Mouse (Mus musculus) stomach, embryonic 14.5 days (tissue): ENCODE data around the gene Iffo2. TPM values are rescaled to one million over a fixed set of nuclear protein-coding genes. Genes with fewer than 3 reads are reported as not detected.
A peak's percentile ranks its signal among the peaks of the same experiment; 100 is the strongest.

Source experiments
- ATAC-seq: fragments of 200-750 bp; cut with Nextera tagmentation; 2 replicates; pipeline ENCODE4 v1.8.0; 2017; ENCODE audit warnings: low read depth, moderate TSS enrichment; ENCODE audit not compliant: insufficient number of reproducible peaks, insufficient read depth, low FRiP score
- H3K27ac ChIP-seq: fragments of 300-500 bp; sonication (generic); 2 replicates; pipeline ENCODE4 v1.5.1; 2014; ENCODE audit warnings: mild to moderate bottlenecking, low read length, moderate library complexity, mixed read lengths
- H3K27me3 ChIP-seq: fragments of 300-500 bp; sonication (generic); 2 replicates; pipeline ENCODE4 v1.6.1; 2014; ENCODE audit warnings: low read length, control low read depth, mixed read lengths; ENCODE audit not compliant: control insufficient read depth, insufficient read depth
- H3K36me3 ChIP-seq: fragments of 300-500 bp; sonication (generic); 2 replicates; pipeline ENCODE4 v1.6.1; 2014; ENCODE audit warnings: mild to moderate bottlenecking, control low read depth, low read length, moderate library complexity, mixed read lengths; ENCODE audit not compliant: control insufficient read depth, insufficient read depth
- H3K4me1 ChIP-seq: fragments of 300-500 bp; sonication (generic); 2 replicates; pipeline ENCODE4 v1.6.1; 2014; ENCODE audit warnings: low read length, control low read depth, mixed read lengths; ENCODE audit not compliant: control insufficient read depth, insufficient read depth
- H3K4me2 ChIP-seq: fragments of 300-500 bp; sonication (generic); replicated peaks from 2 replicates; pipeline ENCODE4 v1.6.1; 2014; ENCODE audit warnings: low read depth, low read length, control low read depth
- H3K4me3 ChIP-seq: fragments of 300-500 bp; sonication (generic); 2 replicates; pipeline ENCODE4 v1.5.1; 2014; ENCODE audit warnings: low read depth, low read length, control low read depth
- H3K9ac ChIP-seq: fragments of 300-500 bp; sonication (generic); replicated peaks from 2 replicates; pipeline ENCODE4 v1.6.1; 2014; ENCODE audit warnings: low read depth, mild to moderate bottlenecking, control low read depth, low read length, moderate library complexity, mixed read lengths
- H3K9me3 ChIP-seq: fragments of 300-500 bp; sonication (generic); 2 replicates; pipeline ENCODE4 v1.6.1; 2016; ENCODE audit warnings: low read depth, low read length, control low read depth; ENCODE audit not compliant: control insufficient read depth
- WGBS: fragments of 180-500 bp; shearing (Covaris S2); extraction: QIAGEN DNeasy Blood & Tissue Kit; methylation state at CpG from one replicate; pipeline ENCODE4 v1.1.7; 2014; 5-methylcytosine and 5-hydroxymethylcytosine counted together
- polyA plus RNA-seq: library from polyadenylated mRNA; unstranded; fragments of >200 nt; fragmentation: Nextera tagmentation; extraction: Ambion mirVana; gene quantifications from 2 replicates; pipeline ENCODE4 v1.2.1, GENCODE M21; 2014

Iffo2 gene
- polyA plus RNA-seq, 1 experiment from 2014 or later, result 6.1 TPM

GRCm38 (mm10) chr4:139598356-139598755 is 68.0 kb downstream of the Iffo2 start:
- Histone ChIP-seq H3K9ac (no peak overlapping the region), H3K9me3 (no peaks in the 10 kb centered on the region), H3K4me1 (peaks cover 70% of the 10 kb centered on the region), H3K27ac (peak overlapping the region; percentile 96), H3K4me2 (peak overlapping the region; percentile 40), H3K36me3 (no peaks in the 10 kb centered on the region), H3K4me3 (no peak overlapping the region), H3K27me3 (no peaks in the 10 kb centered on the region)
- ATAC-seq, result no peak
- 21% methylated on average over 13 of the region's 13 CpGs for WGBS

GRCm38 (mm10) chr4:139598950-139599518 is 68.7 kb downstream of the Iffo2 start:
- ATAC-seq, result peak; percentile 66; the same call in 1 of the 2 replicates
- Histone ChIP-seq H3K4me2 (peak overlapping the region; percentile 40), H3K27ac (peak overlapping the region; percentile 96), H3K4me1 (peaks cover 68% of the 10 kb centered on the region), H3K27me3 (no peaks in the 10 kb centered on the region), H3K4me3 (peak overlapping the region; percentile 1; the same call in 1 of the 2 replicates), H3K36me3 (no peaks in the 10 kb centered on the region), H3K9ac (no peak overlapping the region; the same call in 1 of the 2 replicates), H3K9me3 (no peaks in the 10 kb centered on the region)
- whole genome bisulfite sequencing, result 1% methylated on average over 12 of the region's 12 CpGs

DNA sequence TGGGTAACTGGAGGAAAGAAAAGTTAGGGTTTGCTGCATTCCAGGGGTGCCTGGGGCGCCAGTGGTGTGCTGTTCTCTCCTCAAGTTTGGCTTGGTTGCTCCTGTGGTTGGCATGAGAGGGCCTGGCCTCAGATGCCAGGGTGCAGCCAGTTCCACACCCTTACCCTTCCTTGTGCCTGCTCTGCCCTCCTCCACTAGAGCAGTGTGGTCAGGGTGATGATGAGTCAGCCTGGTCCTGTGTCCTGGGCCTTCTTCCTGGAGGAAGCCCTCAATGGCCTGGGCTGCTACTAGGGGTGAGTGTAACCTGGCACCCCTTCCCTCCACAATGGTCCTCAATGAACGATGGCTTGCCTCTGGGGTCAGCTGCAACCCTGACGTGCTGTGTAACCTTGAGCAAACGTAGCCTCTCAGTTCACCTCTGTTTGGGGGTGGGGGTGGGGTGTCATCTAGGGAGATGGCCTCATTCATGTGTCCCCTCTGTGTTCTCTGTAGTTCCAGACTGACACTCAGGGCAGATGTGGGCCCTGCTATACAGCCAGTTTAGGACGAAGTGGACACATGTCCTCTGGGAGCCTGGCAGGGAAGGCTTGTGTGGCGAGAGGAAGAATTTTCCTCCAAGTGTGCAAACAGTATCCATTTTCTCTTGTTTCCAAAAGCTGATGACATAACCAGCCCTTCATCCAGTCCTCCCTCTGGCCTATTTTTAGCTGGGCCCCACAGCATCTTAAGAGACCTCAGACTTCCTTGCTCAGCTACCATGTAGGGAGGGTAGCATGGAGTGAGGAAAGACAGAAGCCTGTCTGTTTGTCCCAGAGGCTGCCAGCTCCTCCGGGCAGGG is 71.4 kb downstream of the Iffo2 start:
- no peaks in the 10 kb centered on the region for H3K27me3 ChIP-seq
- ATAC-seq, result no peak
- H3K27ac ChIP-seq, result peak overlapping the region; percentile 83
- H3K4me1 ChIP-seq, result peaks cover 54% of the 10 kb centered on the region
- H3K4me2 ChIP-seq, result no peak overlapping the region
- no peak overlapping the region; the same call in 1 of the 2 replicates for H3K9ac ChIP-seq
- H3K9me3 ChIP-seq, result no peaks in the 10 kb centered on the region
- peaks cover 6% of the 10 kb centered on the region; the same call in 1 of the 2 replicates for H3K36me3 ChIP-seq
- 47% methylated on average over 7 of the region's 7 CpGs for WGBS
- no peak overlapping the region for H3K4me3 ChIP-seq

- Histone ChIP-seq H3K9ac (no peak within 1 kb of the TSS; the same call in 1 of the 2 replicates), H3K4me3 (no peak within 1 kb of the TSS), H3K9me3 (no peaks in the 10 kb centered on the region), H3K27ac (peak within 1 kb of the TSS; percentile 83), H3K27me3 (no peaks in the 10 kb centered on the region), H3K36me3 (peaks cover 10% of the 10 kb centered on the region; the same call in 1 of the 2 replicates), H3K4me2 (no peak within 1 kb of the TSS), H3K4me1 (peaks cover 45% of the 10 kb centered on the region)
- 50% methylated on average over 14 of the region's 14 CpGs for WGBS
- no peak for ATAC-seq
Observed at GRCm38 (mm10) chr4:139602357-139603244, 72.3 kb downstream of the Iffo2 start, which contains the start of gene Gm21969. Gene Gm21969 (plus strand): TSS chr4:139603186.

DNA sequence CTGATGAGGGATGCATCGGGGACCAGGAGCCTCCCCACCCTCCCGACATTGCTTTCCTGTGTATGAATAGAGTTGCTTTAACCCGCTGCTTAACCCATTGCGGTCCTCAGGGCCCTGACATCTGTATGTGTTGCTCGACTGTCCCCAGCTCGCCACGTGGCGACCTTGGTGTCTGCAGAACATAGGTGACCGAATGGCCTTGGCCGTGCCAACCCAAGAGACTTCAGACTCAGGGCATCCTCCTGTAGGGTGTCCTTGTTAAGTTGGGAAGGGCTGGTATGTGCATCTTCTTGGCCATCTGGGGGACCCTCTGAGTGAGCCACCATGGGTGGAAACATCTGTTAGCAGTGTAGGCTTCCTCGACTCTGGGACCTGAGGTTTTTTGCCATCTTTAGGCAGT is 74.9 kb downstream of the Iffo2 start:
- Histone ChIP-seq H3K4me2 (no peak overlapping the region), H3K27ac (no peak overlapping the region), H3K9ac (no peak overlapping the region), H3K4me3 (no peak overlapping the region), H3K4me1 (peaks cover 19% of the 10 kb centered on the region), H3K36me3 (peaks cover 16% of the 10 kb centered on the region), H3K27me3 (no peaks in the 10 kb centered on the region), H3K9me3 (no peaks in the 10 kb centered on the region)
- ATAC-seq, result no peak
- WGBS, result 86% methylated on average over 11 of the region's 11 CpGs

DNA sequence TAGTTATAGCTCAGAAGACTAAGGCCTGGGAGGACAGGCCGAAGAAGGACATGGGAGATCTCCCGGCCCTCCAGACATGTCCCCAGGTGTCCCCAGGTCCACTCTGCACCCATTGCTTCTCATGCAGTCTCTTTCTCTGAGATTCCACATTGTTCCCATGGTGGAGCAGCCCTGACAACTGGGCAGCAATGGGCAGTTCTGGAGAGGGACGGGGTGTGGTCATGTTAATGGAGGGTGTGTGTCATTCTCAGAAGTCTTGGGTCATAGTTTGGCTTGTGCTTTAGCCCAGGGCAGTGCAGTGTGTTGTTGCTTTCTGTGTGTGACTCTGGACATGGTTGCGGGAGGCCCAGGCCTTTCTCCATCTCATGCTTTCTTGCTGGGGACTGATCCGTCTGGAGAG is 76.4 kb downstream of the Iffo2 start:
- H3K4me1 ChIP-seq, result peaks cover 12% of the 10 kb centered on the region
- no peak for ATAC-seq
- no peak overlapping the region for H3K4me2 ChIP-seq
- H3K36me3 ChIP-seq, result peaks cover 16% of the 10 kb centered on the region
- H3K27ac ChIP-seq, result no peak overlapping the region
- WGBS, result 91% methylated on average over 5 of the region's 5 CpGs
- no peaks in the 10 kb centered on the region for H3K9me3 ChIP-seq
- H3K4me3 ChIP-seq, result no peak overlapping the region
- no peak overlapping the region for H3K9ac ChIP-seq
- H3K27me3 ChIP-seq, result no peaks in the 10 kb centered on the region

GRCm38 (mm10) chr4:139608975-139609374 is 78.6 kb downstream of the Iffo2 start:
- no peak for ATAC-seq
- H3K27me3 ChIP-seq, result no peaks in the 10 kb centered on the region
- H3K4me3 ChIP-seq, result no peak overlapping the region
- H3K27ac ChIP-seq, result no peak overlapping the region
- WGBS, result 73% methylated on average over 4 of the region's 4 CpGs
- 0 out of 2 replicates have a peak, but pooled peaks cover 4% of the 10 kb centered on the region for H3K9me3 ChIP-seq
- H3K9ac ChIP-seq, result no peak overlapping the region
- no peak overlapping the region for H3K4me2 ChIP-seq
- no peaks in the 10 kb centered on the region for H3K4me1 ChIP-seq
- H3K36me3 ChIP-seq, result peaks cover 24% of the 10 kb centered on the region

DNA sequence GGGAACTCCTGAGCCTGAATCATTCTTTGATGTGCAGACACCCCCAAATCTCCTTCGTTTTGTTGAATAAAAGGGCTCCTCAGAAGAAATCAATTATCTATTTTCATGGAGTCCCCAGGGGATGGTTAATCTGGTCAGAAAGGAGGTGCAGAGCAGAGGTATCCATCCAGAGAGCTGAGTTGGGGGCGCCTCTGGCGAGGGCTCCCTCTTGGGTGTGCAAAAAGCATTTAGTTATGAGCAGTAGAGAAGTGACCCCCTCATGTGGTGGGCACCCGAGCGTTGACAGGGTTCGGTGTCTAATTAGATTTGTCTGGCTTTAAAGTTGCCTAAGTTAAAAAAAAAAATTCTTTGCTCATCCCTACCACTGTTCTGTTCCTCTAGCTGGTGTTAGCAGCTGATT is 80.6 kb downstream of the Iffo2 start:
- Histone ChIP-seq H3K4me3 (no peak overlapping the region), H3K4me1 (no peaks in the 10 kb centered on the region), H3K9ac (no peak overlapping the region), H3K36me3 (peaks cover 29% of the 10 kb centered on the region), H3K27me3 (no peaks in the 10 kb centered on the region), H3K4me2 (no peak overlapping the region), H3K9me3 (0 out of 2 replicates have a peak, but pooled peaks cover 4% of the 10 kb centered on the region), H3K27ac (no peak overlapping the region)
- WGBS, result 70% methylated on average over 6 of the region's 6 CpGs
- ATAC-seq, result no peak
